In genomic region chrX:101863666-101864378, GRCm38 (mm10) we compare ENCODE assay signal across 12 mouse cellular contexts.
"Had no signal": no experiment of that assay in that cellular context is flagged by ENCODE, and none has a peak within 500 bp of the region (broad histone marks: within the 10 kb centered on the region; RNA-seq: fewer than 3 reads in every experiment).

No protein-coding gene starts in this region.

- H3K27ac ChIP-seq: kidney, postnatal 0 days; limb, embryonic 12.5 days; liver, embryonic 13.5 days; midbrain, embryonic 15.5 days; neural tube, embryonic 13.5 days; stomach, embryonic 15.5 days had no signal

- H3K9me3 ChIP-seq: limb, embryonic 12.5 days; liver, embryonic 13.5 days; midbrain, embryonic 15.5 days; neural tube, embryonic 13.5 days; stomach, embryonic 15.5 days had no signal

- H3K9ac ChIP-seq: limb, embryonic 12.5 days; liver, embryonic 13.5 days; liver, postnatal 0 days; midbrain, embryonic 15.5 days; neural tube, embryonic 13.5 days; stomach, embryonic 15.5 days had no signal

- ATAC-seq: liver, postnatal 0 days; midbrain, embryonic 15.5 days had no signal

- H3K36me3 ChIP-seq: limb, embryonic 12.5 days; liver, embryonic 13.5 days; midbrain, embryonic 15.5 days; neural tube, embryonic 13.5 days; stomach, embryonic 15.5 days had no signal

- H3K27me3 ChIP-seq: stomach, embryonic 15.5 days had no signal

- H3K4me2 ChIP-seq: limb, embryonic 12.5 days; liver, embryonic 13.5 days; midbrain, embryonic 15.5 days; neural tube, embryonic 13.5 days; stomach, embryonic 15.5 days had no signal

- H3K4me3 ChIP-seq: limb, embryonic 12.5 days; liver, embryonic 13.5 days; midbrain, embryonic 15.5 days; neural tube, embryonic 13.5 days; stomach, embryonic 15.5 days had no signal

- DNase-seq: kidney, postnatal 36 days; liver; liver, embryonic 13.5 days; liver, postnatal 0 days; retina, postnatal 1 day; thymus, adult 2 months; thymus, postnatal 25 days had no signal

- H3K4me1 ChIP-seq: limb, embryonic 12.5 days; liver, embryonic 13.5 days; midbrain, embryonic 15.5 days; neural tube, embryonic 13.5 days; stomach, embryonic 15.5 days had no signal
